Mouse (Mus musculus) common myeloid progenitor, adult 5-6 weeks (primary cell): Measurements from ENCODE around the gene Pex14. TPM values are rescaled to one million over a fixed set of nuclear protein-coding genes. Genes with fewer than 3 reads are reported as not detected.

Experiments used
- ATAC-seq: replicated peaks from 2 replicates; pipeline ENCODE4 v1.8.0; 2016; ENCODE audit warnings: low read depth, mild to moderate bottlenecking, moderate TSS enrichment, inconsistent platforms; ENCODE audit not compliant: poor library complexity, severe bottlenecking
- total RNA-seq: library from RNA; stranded (forward); fragments of 200-1000, 187-1606 nt; gene quantifications from 2 replicates; pipeline ENCODE4 v1.2.3, GENCODE M21; 2017

The Pex14 gene
- total RNA-seq: 11.9 and 12.1 TPM in 2 replicates

DNA sequence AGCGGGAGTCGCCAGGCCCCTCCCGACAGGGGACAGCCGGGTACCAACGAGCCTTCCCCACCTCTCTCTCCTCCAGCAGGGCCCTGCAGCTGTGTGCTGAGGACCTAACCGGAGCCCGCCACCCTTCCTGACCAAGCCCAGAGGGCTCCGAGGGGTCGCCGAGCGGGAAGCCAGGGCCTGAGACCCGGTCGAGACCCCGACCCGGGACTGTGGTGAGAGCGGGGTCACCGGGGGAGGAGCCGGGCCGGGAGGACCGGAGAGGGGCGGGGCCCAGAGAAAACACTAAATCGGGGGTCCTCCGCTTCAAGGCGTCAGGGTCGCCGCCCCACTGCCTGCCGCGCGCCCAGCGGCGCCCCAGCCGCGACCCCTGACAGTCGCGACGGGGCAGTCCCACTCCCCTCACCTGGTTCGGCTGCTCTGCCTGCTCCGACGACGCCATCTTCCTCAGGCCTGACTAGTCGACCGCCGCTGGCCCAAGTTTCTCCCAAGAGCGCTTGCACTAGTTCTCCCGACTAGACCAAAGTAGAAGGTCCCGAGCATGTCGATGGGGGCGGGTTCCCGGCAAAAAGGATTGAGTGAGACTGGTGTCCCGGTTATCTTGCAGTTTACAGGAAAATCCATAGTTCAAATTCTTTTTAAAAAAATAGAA, at the start of gene Pex14:
Gene Pex14, minus strand, starts transcription at position 508 of the 649 bp plus-strand sequence.
- peak; percentile 87 for ATAC-seq

DNA sequence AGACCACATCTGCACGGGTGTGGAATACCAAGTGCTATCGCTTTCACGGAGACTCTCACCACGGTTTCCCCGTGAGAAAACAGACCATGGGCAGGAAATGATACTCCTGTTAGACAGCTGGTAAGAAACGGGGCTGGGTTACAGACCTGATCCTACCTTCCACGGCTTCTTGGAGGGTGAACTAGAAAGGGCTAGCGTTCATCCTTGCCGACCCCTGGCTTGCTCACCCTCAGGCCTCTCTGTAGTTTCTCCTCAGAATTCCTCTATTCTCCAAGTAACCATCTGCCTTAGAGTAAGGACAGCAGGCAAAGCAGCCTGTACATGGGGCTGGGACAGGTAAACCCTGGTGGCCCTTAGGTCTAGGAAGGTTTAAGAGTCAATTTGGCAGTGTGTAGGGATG, 49.5 kb upstream of the Pex14 start:
- no peak for ATAC-seq

DNA sequence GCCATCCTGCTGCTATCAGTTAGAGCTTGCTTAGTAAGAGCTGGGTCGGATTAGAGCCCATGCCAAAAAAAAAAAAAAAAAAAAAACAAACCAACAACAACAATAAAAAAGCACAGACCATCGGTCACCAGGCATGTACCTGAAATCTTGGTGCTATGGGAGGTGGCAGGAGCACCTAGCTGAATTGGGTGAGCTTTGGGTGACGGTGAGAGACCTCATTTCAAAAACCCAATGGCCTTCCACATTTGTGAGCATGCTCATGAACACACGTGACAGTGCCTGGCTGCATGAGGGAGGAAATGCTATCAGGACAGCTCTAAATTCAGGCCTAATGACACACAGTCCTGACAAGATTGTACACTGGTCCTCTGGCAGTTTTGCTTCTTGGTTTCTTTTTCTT, 48.4 kb upstream of the Pex14 start:
- ATAC-seq: no peak

- no peak for ATAC-seq
These were observed 47.9 kb upstream of the Pex14 start for GRCm38 (mm10) chr4:149147528-149147927.

DNA sequence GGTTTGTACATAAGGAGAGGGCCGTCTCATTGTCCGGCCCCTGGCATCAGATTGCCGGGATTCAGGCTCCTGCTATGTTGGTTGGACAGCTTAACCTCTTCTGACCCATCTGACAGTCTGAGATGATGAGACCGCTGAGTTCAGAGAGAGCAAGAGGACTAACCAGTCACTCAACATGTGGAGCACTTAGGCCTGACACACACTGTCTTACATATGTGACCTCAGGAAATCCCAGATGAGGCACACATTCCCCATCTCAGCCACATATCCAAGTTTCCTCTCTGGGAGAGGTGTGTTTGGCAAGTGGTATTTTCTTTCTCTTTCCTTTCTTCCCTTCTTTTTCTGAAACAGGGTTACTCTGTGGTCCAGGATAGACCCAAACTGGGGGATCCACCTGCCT, 45.5 kb upstream of the Pex14 start:
- no peak for ATAC-seq

DNA sequence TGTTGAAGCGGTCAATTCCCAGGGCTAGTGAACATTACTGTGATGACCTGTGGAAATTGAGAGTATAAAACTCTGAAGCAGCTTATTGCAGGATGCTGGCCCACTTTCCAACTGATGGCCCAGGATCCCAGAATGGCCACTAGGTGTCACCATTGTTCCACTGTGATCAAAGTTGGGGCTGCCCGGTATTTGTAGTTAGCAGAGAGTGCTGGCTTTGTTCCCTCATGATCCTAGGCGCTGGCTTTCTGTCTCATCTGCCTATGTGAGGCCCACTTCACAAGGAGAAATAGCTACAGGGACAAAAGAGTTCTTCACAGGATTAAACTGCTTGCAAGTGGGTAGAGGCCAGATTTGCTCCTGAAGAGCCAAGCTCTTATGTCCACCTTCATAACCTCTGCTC, 44.8 kb upstream of the Pex14 start:
- ATAC-seq: peak; percentile 91

- 0 out of 2 replicates have a peak, but pooled peaks have one; percentile 24 for ATAC-seq
These were observed 43.9 kb upstream of the Pex14 start for GRCm38 (mm10) chr4:149143594-149143993.

- no peak for ATAC-seq
These were observed 38.8 kb upstream of the Pex14 start for GRCm38 (mm10) chr4:149138515-149138914.

GRCm38 (mm10) chr4:149136982-149137770, 37.5 kb upstream of the Pex14 start, which contains the start of gene Cenps:
TSS of gene Cenps (minus strand) at chr4:149137629.
- ATAC-seq: peak; percentile 94

DNA sequence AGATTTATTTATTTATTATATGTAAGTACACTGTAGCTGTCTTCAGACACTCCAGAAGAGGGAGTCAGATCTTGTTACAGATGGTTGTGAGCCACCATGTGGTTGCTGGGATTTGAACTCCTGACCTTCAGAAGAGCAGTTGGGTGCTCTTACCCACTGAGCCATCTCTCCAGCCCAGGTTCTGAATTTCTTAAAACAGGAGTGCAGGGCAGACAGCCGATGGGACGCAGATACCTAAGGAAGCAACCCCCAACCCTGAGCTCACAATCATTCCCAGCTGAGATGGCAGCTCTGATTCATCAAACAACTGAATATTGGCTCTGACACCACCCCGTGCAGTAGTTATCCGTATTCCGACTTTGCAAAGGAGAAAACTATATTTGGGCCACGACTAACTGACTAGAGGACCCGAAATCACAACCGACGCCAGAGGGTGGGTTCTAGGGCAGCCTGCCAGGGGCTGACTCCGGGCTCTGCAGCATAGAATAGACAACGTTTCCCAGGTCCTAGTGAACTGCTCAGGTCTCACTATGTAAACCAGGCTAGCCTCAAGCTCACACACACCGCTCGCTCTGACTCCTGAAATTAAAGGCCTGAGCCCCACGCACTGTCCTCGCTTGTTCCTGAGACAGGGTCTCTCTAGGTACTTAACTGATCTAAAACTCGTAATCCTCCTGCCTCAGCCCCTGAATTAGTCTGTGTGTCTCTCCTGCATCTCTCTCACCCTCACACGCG, 36.6 kb upstream of the Pex14 start:
- no peak for ATAC-seq

GRCm38 (mm10) chr4:149133395-149133794, 33.7 kb upstream of the Pex14 start:
- ATAC-seq: no peak

GRCm38 (mm10) chr4:149131789-149132565, 32.3 kb upstream of the Pex14 start:
- ATAC-seq: no peak

DNA sequence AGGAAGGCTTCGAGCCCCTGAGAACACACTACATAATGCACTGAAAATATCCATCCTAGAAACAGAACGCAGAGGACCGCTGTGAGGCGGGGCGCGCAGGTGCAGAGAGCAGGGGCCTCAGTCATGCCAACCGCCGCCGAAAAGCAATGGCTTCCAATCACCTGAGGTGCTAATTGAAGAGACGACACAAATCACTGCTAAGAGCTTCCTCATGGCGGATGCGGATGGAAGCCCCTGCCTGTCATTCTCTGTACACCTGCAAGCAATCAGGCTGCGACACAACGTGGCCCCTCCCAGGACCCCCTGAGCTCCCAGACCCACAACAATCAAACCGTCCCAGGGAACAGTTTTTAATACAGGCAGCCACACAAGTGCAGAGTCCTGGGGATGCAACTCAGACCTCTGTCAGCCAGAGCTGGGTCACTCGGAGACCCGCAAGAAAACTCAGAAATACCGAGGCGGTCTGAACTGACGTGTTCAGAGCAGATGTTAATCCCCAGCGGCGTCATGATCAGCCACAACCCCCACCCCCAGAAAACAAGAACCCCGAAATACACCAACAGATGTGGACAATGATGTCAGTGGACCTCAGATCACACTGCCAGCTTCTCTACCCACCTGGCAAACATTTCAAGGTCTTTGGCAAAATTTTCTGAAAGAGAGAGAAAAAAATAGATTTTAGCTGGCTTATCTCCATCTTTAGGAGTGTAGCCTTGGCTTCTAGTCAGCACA, 31.5 kb upstream of the Pex14 start:
- no peak for ATAC-seq

DNA sequence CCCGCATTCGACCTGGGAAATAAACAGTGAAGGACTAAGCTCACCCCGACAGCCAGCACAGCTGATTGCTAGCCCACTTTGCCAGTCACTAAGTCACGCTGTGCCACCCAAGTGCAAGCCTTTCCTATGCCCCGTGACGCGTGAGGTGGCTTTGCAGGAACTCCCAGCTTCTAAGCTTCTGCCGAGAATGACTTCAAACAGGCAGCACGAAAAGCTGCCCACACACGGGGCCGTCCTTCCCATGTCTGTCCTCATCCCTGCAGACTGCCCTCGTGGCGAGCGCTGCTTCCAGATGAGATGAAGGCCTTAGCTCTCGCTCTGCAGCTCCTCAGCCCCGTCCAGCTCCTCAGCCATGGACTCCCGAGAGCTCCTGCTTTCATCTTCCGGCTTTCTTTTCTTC, 28.8 kb upstream of the Pex14 start:
- ATAC-seq: no peak

- ATAC-seq: no peak
These were observed 27.0 kb upstream of the Pex14 start, which contains the start of gene Cort for GRCm38 (mm10) chr4:149126663-149127062. TSS of gene Cort (minus strand) at chr4:149126763.

DNA sequence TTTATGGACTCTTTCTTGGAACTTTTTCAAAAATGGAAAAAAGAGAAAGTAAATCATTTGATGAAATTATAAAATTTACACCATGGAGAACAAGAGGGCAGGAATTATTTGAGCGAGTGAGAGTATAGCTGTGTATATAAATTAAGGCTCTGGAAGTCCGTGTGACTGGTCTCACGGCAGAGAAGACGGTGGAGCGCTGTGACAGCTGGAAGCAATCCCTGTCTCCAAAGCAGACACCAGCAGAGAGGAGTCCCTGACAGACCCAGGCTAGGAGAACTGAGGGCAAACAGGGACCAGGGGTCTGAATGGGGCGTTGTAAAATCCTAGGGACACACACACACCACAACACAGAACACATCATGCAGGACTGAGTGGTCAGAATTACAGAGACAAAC, 26.4 kb upstream of the Pex14 start:
- no peak for ATAC-seq

DNA sequence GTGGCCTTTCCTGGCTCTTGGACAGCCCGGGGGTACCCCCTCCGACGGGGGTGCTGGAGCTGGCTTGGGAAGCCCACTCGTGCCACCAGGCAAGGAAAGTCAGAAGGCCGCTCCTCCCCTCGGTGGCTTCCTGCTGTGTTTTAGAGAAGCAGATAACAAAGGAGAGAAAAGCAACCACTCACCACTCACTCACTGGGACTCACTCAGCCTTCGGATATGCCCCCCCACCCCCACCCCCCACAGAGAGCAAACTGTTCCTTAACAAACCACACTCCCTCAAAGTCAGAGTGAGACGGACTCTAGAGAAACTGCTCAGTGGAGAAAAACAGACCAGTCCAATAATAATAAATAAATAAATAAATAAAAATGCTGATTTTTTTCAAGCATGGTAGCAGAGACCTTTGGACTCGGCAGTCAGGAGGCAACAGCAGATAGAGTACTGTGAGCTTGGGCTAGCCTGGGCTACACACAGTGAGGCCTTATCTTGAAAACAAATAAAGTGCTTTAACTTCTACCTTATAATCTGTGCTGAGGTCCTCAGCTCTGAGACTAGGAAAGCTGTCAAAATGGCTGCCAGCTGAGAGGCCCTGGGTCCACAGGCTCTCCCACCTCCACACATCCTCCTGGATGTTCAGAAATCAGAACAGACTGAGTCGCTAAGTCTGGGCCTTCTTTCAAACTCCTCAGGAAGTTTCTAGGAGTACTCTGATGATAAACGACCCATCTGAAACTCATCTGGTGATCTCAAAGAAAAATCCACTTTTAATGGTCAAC, 25.9 kb upstream of the Pex14 start:
- peak; percentile 64 for ATAC-seq

GRCm38 (mm10) chr4:149123432-149123831, 23.8 kb upstream of the Pex14 start:
- ATAC-seq: no peak
